Mouse (Mus musculus) cerebellum, postnatal 36 days (tissue): ENCODE measurements around the gene Rptor.

ENCODE experiments used
- DNase-seq, 2 experiments: peaks; one replicate each; pipeline ENCODE4 v3.0.0; 2021 to 2022; ENCODE audit warnings: mixed read lengths in 2 of 2

The Rptor gene

DNA sequence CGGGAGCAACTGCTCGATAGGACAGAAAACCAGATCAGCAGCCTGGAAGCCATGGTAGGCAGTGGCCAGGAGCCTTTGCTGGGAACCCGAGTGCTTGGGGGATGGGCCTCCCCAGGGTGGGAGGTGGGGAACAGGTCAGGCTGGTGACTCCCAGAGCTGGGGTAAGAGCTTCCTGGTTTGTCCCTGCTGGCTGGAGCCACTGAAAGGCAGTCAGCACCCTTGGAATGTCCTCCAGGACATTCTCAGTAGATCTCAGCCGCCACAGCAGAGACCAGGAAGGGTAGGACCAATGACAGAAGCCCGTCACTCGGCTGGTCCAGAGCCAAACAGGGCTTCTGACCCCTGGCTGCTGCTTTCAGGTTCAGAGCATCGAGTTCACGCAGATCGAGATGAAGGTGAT lies 313.0 kb downstream of the Rptor start:
- no peak for DNase-seq

- no peak for DNase-seq
Measured at GRCm38 (mm10) chr11:119916102-119916790, 313.5 kb downstream of the Rptor start.

GRCm38 (mm10) chr11:119916834-119917469 lies 314.2 kb downstream of the Rptor start:
- DNase-seq, result no peak

DNA sequence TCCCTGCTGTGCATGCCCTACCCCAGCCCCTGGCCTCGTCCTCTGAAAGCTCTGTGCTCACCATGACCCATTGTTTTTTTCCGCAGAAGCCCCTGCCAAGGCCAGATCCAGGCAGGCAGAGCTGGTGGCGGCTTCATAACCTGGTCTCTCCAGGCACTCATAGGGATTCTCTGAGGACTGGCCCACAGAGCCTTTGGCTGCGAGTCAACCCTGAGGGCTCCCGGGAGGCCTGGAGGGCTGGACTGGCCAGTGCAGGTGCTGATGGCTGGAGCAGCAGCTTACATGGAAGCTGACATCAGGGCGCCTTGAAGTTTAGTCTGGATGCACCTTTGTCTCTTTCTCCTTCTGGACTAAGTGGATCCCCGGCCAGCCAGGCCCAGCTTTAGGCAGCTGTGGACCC lies 315.8 kb downstream of the Rptor start:
- no peak for DNase-seq

DNA sequence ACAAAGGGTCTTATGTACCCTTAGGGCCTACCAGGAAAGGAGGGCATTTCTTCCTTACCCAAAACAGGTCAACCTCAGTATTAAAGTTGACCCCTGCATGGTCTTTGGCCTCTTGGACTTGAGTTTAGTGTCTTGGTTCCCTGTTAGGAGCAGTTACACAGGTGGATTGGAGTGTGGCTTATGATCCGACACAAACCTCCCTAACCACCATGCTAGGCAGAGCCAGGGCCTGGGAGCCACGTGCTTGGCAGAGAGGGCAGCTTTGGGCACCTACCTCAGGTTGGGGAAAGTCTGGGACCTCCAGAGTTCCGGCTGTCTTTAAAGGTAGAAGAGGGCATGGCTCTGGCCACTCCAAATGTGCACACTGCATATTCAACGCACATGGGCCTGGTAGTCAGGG lies 316.7 kb downstream of the Rptor start:
- no peak for DNase-seq

DNA sequence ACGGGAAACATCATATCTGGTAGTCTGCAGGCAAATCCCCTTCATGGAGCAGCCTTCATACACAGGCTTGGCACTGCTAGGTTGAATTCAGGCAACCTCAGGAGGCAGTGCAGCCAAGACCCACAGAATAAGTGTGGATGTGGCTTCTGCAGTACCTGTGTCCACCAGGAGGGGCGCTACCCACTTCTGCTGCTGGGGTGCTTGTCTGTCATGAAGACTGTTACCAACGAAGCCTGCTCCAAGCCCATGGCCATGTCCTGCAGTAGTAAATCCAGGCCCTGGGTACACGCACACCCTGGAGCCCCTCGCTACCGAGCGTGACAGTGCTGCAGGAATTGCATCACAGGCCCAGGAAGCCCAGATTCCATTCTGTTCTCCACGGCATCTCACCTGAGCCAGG lies 317.2 kb downstream of the Rptor start:
- DNase-seq, result peak; percentile 79 to 81

- DNase-seq, result no peak
Measured at GRCm38 (mm10) chr11:119920668-119921067, 318.0 kb downstream of the Rptor start.

- DNase-seq, result no peak
Measured at GRCm38 (mm10) chr11:119925176-119925575, 322.5 kb downstream of the Rptor start.

GRCm38 (mm10) chr11:119926762-119927161 lies 324.1 kb downstream of the Rptor start:
- no peak for DNase-seq

DNA sequence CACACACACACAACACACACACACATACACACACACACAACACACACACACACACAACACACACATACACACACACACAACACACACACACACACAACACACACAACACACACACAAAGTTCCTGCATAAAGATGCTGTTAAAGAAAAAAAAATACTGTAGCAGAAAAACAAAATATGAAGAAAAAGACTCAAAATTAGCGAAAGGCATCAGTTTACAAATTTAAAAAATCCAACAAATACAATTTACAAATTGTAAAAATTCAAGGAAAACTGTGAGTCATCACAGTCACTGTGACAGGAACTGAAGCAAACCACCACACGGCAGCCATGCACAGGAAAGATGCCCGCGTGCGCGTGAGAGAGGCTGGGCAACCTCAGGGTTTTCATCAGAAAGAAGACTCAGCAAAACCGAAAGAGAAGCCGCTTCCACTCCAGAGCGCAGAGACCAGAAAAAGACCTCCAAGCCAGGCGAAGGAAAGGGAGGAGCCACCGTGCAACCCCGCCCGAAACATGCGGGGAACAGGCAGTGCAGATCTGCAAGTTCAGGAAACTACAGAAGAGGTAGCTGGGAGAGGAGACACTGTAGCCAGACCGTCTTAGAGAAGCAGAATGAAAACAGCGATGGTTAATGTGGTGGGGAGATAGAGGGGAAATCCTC lies 325.4 kb downstream of the Rptor start:
- no peak for DNase-seq

- no peak for DNase-seq
Measured at GRCm38 (mm10) chr11:119929603-119930265, 327.0 kb downstream of the Rptor start.

DNA sequence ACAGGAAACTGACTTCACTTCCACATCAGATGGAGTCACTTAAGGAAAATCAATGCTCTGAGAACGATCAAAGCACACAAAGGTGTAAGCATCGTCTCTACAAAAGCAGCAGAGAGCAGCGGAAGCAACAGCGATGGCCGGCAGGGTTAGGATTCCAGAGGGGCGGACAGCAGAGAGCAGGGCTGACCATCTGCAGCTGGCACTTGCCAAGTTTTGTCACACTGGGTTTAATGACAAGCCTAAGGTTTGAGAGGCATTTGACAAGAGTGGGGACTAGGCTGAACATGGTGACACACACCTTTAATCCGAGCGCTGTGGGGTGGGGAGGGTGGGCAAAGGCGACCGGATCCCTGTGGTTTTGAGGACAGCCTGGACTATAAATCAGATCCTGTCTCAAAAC lies 329.1 kb downstream of the Rptor start:
- no peak for DNase-seq

- DNase-seq, result no peak
Measured at GRCm38 (mm10) chr11:119933142-119933541, 330.4 kb downstream of the Rptor start.

GRCm38 (mm10) chr11:119933819-119934583 lies 331.3 kb downstream of the Rptor start:
- DNase-seq, result no peak

DNA sequence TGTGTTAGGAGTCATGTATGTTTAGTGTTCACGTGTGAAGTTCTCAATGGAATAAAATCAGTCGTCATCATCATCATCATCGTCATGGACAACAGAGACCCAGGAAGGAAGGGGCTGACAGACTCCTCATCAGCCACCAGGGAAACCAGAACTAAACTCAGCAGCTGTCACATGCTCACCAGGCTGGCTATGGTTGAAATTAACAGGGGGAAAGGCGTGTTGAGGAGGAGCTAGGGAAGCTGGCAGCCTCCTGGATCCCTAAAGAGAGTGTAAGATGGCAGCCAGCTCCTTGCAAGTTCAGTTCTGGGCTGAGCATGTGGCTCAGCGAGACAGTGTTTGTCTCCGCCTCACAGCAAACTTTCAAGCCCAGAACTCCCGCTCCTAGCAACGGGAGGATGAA lies 332.1 kb downstream of the Rptor start:
- no peak for DNase-seq

- peak; percentile 81 for DNase-seq
Measured at GRCm38 (mm10) chr11:119935457-119935856, 332.8 kb downstream of the Rptor start.

DNA sequence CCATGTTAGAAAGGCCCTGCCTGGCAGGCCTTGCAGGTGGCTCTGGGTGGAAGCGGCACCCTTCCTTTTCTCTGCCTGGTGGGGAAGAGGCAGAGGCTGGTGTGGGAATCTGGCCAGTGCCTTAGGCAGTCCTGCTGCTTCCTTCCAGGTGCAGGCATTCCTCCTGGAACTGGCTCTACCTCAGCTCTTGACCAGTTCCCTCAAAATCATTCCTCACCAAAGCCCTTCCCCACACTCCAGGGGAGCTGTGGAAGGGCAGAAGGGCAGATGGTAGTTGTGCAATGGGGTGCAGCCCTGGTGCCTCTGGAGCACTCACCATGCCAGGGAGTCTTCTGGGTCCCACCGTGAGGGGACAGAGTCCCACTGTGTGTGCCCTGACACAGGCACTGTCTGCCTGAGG lies 333.8 kb downstream of the Rptor start:
- no peak for DNase-seq

DNA sequence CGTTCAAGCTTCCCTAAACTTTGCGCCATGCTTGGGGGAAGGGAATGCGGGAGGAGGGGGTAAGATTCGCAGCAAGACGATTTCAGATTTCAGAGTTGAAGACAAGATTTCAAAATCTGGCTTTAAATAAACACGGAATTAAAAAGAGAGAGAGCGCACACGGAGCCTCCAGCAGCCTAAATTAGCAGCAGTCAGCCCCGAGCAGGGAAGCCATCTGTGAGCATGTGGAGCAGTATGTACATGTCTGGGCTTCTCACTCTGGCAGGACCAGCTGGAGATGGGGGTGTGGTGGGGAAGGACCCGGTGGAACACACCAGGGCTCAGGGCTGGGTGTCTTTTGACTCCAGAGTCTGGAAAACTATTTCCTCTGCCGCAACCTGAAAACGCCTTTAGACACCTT lies 334.5 kb downstream of the Rptor start:
- DNase-seq, result no peak

- DNase-seq, result no peak
Measured at GRCm38 (mm10) chr11:119937772-119938502, 335.2 kb downstream of the Rptor start.

DNA sequence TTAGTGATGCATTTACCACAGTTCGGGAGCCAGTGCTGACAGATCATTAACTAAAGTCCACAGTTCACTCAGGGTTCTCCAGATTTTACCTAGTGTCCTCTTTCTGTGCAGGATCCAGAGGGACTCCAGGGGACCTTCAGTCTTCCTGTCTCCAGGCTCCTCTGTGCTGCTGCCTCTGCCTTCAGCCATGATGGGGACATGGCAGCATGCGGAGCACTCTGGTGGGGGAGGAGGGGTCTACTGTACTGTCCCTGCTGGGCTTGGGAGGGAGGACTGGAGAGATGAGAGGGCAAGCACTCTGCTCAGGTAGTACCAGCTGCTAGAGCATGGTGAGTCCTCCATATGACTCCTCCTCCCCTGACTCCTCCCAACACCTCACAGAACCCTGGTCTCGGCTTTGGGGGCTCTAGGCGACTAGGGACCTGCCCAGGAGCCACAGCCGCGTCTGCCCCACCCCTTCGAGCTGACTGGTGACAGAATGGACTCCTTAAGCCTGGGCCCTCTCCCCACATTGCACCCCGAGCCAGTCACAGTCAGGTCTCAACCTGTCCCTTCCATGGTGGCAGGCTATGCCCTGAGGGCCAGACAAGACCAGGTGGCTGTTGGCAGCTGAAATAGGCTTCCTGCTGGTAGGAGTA lies 336.5 kb downstream of the Rptor start:
- no peak for DNase-seq

- DNase-seq, result no peak
Measured at GRCm38 (mm10) chr11:119939711-119940106, 337.0 kb downstream of the Rptor start.

DNA sequence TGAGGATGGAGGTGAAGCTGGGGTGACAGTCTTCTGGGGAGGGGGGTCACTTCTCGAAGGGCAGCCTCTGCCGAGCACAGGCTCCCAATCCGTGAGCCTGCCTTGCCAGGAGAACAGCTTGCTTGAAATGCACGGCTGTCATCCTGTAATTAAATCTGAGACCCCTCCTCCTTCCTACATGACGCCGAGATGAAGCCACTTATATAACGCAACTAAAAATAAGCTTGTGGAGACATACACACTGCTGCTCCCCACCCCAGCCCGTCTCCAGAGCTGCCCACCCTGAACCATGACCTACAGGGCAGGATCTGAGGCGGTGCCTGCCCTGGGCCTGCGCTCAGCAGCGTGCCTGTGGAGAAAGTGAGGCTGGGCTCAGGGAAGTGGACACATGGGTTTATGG lies 337.4 kb downstream of the Rptor start:
- DNase-seq, result no peak
